Mouse (Mus musculus) mesoderm, embryonic 11.5 days (tissue): Measurements from ENCODE around the gene Mn1.

Source experiments
- DNase-seq: peaks from one replicate; pipeline ENCODE4 v3.0.0-alpha.2; 2012; ENCODE audit warnings: low read depth, low spot score

The Mn1 gene

DNA sequence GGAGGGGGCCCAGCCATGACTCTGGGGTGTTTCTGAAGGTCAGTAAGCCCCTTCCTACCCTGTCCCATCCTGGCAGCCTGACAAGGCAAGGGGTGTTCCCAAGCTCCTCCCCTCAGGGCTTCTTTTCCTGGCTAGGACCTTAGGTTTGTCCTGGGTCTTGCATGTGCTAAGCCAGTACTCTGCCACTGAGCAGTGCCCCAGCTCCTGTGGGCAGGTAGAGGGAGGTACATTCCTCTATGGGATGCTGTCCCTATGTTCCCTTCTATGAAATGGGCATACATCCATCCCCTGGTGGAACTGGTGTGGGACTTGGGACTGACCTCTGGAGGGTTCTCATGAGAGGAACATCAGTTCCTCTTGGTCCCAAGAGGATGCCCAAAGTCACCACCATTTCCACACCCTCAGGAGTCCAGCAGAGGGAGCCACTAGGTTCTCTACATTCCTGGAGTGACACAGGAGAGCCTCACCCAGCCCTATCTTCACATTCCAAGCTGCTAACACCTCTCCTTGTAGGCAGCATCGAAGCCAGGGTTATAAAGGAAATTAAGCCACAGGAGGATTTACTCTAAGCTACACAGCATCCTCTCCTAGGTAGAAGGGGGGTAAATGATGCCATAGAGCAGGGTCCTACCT is 7.6 kb upstream of the Mn1 start:
- DNase-seq: no peak

DNA sequence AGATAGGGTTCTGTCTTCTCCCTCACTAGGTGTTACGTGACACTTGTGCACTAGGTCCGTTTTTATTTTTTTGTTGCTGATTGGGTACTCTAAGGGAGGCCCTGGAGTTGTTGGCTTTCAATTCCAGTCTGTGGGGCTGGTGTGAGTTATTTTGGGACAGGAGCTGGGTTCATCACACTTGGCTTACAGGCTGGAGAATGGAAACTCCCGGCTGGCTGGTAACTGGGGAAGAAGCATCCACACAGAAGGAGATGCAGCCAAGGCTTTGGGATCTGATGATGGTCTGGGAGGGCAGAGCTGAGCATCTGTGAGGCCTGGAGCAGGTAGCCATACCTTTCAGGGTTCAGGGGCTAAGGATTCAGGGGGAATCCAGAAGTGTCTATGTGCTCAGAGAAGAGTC is 6.5 kb upstream of the Mn1 start:
- no peak for DNase-seq

DNA sequence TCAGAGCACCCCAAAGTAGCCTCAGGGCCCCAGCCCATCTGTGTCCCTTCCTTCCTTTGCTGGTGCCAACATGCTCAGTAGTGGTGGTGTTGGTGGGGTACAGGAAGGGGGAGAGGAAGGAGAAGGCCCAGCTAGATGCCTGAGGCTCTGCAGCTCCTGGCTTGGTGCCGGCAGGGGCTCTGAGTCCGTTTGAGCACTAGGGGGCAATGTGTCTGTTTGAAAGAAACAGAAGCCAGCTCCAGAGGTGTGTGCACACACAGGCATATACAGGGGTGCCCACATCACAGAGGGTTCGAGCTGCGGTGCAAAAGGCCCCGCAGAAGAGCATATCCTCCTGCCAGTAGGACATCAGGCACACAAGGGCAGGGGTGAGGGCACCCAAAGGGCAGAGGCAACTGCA is 3.0 kb upstream of the Mn1 start:
- DNase-seq: peak; percentile 74

DNA sequence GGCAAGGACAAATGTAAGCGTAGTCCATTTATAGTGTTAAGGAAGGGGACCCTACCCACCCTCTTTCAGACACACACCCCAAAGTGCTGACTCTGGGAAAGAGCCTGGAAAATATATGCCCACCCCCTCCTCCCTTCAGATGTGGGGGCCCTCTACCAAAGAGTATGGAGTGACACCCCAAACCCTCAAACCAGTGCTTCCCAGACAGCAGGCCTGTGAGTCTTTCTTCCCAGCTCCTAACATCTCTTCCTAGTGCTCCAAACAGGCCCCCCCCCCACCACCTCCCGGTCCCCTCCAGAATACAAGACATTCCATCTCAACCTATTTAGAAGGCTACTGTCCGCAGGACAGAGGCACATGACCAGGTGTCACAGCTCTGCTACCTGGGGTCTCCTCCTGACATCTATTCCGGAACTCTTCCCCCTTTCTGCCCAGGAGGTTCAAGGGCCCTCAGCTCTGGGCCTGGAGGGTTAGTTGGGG is 2.4 kb upstream of the Mn1 start:
- no peak for DNase-seq

DNA sequence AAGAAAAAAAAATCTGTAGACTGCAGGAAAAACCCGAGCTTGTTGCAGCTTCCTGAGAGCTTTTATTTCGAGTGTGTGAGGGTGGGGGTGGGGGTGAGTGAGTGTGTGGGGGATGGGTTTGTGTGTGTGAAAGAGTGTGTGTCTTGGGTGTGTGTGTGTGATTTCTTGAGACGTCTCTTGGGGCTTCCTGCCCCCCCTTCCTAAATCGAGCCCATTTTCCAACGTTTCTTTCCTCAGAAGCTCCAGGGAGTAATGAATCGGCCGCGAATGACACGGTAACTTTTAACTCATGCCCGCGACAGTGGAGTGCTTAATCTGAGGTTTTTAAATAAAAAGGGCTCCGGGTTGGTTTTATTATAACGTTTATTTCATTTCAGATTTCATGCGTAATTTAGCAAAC is 1.6 kb upstream of the Mn1 start:
- no peak for DNase-seq

DNA sequence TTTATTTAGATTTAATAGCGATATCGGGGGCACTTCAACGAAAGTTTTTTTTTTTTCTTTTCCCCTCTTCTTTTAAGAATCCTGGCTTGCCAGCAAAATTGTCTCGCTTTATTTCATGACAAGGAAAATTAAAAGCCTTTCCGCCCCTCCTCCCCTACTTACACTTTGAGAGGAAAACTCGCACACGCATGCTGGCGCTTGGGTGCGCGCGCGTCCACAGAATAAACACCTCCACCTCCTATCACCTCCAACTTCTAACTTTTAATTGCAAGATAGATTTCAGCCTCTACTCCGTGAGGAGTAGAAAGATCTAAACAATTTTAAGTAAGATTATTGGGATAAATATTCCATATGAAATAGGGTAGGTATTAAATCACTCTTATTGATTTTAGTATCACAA is 1.1 kb upstream of the Mn1 start:
- DNase-seq: no peak

DNA sequence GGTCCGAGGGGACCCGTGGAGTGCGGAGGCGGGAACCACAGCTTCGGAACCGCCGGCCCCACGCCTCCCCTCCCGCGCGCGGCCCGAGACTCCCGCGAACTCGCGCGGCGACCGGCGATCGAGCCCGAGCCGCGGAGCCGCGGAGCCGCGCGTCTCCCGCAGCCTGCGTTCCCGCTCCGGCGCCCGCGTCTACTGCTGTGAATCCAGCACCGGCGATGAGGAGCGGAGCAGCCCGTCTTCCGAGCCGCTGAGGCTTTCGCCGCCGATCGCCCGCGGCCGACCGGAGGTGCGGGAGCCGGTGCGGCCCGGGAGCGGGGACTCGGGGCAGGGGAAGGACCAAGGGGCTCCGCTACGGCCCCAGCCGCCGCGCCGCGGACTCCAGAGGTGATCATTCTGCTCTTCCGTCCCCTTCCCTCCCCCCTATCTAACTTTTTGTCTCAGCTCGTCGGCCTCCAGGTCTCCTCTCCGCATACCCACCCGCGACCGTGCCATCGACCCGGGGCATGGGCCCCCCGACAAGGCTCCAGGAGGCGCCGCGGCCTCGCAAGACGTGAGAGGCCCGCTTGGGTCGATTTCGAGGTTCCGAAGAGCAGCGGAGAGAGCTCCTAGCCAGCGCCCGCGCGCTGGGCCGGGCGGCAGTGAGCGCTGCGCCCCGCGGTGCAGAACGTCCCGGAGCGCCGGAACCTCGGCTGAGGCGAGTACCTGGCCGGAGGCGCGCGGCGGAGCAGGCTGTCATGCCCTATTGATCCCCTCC is 393 bp downstream of the Mn1 start:
- DNase-seq: no peak

DNA sequence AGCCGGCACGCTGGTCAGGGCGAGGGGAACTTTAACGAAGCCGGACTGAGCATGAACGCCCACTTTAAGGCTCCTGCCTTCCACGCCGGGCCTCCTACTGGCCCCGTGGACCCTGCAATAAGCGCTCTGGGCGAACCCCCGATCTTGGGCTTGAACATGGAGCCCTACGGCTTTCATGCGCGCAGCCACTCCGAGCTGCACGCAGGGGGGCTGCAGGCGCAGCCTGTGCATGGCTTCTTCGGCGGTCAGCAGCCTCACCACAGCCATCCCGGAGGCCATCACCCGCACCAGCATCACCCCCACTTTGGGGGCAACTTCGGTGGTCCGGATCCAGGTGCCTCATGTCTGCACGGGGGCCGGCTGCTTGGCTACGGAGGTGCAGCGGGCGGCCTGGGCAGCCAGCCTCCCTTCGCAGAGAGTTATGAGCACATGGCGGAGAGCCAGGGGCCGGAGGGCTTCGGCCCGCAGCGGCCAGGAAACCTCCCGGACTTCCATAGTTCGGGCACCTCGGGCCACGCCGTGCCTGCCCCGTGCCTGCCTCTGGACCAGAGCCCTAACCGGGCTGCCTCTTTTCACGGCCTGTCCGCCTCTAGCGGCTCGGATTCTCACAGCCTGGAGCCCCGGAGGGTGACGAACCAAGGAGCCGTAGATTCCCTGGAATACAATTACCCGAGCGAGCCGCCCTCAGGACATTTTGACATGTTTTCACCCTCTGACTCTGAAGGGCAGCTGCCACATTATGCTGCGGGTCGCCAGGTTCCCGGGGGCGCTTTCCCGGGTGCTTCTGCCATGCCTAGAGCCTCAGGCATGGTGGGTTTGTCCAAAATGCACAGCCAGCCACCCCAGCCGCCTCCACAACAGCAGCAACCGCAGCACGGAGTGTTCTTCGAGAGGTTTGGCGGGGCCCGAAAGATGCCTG is 1.3 kb downstream of the Mn1 start:
- no peak for DNase-seq

DNA sequence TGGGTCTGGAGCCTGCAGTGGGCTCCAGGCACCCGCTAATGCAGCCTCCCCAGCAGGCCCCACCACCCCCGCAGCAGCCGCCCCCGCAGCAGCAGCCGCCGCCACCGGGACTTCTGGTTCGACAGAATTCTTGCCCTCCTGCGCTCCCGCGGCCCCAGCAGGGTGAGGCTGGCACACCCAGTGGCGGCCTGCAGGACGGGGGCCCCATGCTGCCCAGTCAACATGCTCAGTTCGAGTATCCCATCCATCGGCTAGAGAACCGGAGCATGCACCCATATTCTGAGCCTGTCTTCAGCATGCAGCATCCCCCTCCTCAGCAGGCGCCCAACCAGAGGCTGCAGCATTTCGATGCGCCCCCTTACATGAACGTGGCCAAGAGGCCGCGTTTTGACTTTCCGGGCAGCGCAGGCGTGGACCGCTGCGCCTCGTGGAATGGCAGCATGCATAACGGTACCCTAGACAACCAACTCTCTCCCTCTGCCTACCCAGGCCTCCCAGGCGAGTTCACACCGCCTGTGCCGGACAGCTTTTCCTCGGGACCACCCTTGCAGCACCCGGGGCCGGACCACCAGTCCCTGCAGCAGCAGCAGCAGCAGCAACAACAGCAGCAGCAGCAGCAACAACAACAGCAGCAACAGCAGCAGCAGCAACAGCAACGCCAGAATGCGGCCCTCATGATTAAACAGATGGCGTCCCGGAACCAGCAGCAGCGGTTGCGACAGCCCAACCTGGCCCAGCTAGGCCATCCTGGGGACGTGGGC is 2.1 kb downstream of the Mn1 start:
- DNase-seq: no peak

DNA sequence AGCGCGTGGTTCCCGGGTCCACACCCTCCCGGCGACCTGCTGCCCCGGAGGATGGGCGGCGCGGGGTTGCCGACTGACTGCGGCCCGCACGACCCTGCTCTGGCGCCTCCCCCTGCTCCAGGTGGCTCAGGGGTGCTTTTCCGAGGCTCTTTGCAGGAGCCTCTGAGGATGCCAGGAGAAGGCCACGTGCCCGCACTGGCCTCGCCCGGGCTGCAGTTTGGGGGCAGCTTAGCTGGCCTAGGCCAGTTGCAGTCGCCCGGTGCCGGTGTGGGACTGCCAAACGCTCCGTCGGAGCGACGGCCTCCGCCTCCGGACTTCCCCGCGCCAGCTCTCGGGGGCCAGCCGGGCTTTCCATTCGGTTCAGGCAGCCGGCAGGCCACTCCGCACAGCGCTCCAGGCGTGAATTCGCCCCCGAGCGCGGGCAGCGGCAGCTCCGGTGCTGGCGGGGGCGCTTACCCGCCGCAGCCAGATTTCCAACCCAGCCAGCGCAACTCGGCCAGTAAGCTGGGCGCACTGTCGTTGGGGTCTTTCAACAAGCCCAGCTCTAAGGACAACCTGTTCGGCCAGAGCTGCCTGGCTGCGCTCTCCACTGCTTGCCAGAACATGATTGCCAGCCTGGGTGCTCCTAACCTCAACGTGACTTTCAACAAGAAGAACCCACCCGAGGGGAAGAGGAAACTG is 3.0 kb downstream of the Mn1 start:
- no peak for DNase-seq

DNA sequence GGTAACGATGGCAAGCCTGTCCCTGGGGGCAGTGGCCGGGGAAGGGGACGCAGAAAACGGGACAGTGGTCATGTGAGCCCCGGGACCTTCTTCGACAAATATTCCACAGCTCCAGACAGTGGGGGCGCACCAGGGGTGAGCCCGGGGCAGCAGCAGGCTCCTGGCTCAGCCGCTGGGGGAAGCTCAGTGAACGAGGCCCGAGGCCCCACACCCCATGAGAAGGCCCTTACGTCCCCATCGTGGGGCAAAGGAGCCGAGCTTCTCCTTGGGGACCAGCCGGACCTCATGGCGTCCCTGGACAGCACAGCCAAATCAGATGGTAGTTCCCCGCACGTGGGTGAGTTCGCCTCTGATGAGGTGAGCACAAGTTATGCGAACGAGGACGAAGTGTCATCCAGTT is 3.7 kb downstream of the Mn1 start:
- DNase-seq: no peak

DNA sequence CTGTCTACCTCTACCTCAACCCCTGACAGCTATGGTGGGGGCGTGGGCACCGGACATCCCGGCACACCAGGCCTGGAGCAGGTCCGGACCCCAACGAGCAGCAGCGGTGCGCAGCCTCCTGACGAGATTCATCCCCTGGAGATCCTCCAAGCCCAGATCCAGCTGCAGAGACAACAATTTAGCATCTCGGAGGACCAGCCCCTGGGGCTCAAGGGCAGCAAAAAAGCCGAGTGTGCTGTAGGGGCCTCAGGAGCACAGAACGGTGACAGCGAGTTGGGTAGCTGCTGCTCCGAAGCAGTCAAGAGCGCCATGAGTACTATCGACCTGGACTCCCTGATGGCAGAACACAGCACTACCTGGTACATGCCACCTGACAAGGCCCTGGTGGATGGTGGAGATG is 4.3 kb downstream of the Mn1 start:
- no peak for DNase-seq

DNA sequence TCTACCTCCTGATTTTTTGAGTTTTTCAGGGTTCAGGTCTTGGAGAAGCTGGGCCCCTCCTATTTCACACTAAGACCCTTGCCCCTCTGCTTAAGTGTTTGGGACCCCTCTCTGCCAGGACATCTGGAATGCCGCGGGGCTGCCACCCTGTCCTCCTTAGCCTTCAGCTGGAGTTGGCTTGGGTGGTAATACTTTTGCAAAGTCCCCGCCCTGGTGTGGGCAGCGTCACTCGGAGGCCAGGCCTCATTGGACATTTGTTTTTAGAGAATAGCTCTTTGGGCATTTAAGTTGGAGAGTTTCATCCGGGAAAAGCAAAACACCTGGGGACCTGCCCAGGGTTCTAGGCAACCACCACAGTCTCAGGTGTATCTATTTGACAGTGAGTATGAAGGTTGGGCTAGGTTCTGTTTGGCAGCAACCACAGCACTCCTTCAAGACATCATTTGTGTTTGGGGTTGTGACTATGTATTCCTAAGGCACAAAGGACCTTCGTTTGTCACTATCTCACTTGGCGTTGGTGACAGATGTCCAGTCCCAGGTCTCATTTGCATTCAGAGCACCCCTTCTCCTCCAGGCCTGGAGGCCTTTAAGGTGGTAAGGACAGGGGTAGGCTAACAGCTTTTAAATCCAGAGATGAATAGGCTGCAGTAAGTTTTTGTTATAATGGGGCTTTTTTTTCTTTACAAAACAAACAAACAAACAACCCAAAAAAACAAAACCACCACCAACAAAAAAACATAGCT is 5.1 kb downstream of the Mn1 start:
- DNase-seq: no peak

DNA sequence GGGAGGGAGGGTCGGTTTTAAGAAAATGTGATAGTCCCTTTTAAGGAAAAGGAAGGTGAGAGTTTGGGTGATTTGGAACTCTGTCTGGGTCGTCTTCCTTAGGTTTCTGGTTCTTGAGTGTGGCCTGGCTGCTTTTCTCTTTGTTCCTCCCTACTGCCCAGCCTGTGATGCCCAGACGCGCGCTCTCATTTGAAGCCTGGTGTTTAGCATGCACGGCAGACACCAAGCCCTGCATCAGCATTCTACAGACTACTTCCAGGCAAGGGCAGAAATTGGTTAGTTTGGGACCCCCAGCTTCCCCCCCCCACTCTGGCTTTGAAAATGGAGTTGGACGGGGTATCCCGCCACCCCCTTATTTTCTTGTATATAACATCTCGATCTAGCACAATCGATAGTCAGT is 5.8 kb downstream of the Mn1 start:
- no peak for DNase-seq

DNA sequence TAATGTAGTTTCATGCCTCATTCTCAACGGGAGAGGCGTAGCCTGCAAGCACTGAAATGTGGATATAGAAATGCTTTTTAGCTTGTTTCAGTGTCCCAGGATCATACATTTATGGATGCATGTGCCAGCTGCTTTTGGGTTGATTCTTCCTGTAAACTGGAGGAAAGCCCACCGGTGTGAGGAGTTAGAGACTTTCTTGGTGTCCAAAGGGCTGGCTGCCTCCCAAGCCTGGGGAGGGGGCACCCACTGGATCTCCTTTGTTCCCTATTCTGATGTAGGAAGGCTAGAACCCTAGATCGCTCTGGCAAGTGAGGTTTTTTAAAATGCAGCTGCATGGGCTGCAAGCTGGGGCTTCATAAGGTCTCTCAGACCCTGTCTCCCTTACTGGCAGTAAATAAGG is 6.5 kb downstream of the Mn1 start:
- no peak for DNase-seq

DNA sequence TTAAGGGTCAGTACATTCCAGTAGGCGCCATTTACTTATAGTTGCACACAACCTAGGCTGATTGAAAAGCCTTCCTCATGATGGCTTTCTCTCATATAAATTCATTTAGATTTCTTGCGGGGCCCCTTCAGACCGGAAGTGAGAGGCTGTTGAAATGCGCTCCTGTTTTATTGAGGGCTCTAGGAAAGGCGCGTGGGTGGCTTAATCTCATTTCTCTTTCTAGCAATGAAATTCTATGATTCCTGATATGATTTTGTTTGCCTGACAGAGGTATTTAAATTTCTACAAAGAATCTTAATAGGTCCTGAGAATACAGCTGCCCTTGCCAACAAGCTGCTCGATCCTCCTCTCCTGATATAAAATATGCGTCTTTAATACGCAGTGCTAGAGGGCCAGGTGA is 8.7 kb downstream of the Mn1 start:
- no peak for DNase-seq

DNA sequence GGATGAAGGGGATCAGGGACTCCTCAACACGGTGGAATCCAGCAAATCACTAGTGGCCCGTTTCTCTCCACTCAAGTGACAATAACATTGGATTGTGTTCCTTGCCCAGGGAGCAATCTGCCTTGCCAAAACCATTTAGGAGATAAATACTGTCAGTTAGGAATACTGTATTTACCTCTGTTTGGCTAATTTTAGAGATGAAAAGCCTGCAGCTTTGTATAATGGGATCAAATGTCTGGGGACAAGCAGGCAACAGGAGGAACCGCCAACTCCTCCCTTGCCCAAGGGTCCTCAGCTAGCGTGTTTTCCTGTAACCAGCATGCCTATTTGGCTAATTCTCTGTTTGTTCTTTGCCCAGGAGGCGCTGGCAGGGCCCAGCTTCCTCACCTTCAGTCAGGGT is 9.1 kb downstream of the Mn1 start:
- DNase-seq: no peak

DNA sequence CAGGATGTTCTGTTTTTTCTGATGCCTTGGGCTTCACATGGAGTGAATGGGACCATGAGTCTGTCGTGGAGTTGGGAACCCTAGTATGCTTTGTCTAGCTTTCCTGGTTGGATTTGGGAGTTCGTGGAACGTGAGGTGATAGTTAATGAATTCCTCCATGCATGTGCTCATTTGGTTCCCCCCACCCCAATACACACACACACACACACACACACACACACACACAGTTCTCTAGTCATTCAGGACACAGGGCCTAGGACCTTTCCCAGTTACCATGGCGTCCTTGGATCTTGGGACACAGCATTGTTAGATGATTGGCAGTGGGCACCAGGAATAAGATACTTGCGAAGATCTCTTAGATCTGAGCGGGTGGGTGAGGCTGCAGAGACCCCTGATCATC is 11.7 kb downstream of the Mn1 start:
- no peak for DNase-seq

DNA sequence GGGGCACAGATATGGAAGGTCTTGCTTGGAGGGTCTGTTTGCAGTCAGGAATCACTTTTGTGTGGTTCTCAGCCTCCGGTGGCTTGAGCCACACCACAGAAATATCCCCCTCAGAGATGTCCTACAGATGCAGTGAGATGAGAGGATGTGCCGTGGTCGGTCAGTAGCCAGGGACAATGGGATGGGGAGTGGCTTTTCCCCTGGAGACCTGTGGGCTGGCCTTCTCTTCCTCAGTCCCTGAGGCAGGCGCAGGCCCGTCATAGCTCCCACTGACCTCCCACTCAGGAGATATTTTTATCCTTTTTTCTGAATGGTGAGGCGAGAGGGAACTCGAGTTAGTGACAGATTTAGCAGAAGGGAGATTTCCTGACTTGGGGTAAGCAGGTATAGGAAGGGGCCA is 12.6 kb downstream of the Mn1 start:
- DNase-seq: no peak

DNA sequence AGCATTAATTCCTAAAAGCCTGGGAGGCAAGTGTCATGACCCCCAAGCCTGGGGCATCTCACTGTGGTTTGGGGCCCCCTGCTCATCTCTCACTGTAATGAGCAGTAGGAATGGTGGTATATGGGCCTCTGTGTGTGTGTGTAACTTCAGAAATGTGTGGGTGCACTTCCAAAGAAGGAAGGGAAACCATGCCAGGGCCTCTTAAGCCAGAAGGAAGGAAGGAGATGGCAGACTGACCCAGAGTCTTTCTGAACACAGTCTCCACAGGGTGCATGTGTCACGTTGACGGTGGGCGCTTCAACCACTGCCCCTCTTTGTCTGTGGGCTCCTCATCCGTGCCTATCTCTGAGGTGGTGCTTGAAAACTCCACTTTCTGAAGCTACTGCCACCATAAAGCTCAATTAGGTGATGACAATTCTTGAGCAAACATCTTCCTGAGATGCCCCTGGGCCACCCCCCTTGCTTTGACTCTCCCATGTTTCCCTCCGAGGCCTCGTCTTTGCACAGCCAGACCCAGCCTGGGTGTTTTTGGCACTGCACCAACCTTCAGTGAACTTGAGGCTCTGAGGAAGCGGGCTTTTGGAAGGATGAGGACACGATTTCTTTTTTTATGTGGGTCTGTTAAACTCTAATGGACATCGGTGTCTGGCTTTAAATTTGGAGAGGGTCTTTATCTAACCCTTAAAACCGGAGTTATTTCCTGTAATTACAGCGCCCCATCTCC is 14.0 kb downstream of the Mn1 start:
- no peak for DNase-seq
